ENCODE assay signal across 10 mouse cellular contexts in genomic region chr8:80055777-80056176, GRCm38 (mm10). TPM values are rescaled to one million over a fixed set of nuclear protein-coding genes. Genes with fewer than 3 reads are reported as not detected.
DNase-seq lines count a peak whose midpoint lies in the region; ATAC-seq and TF ChIP-seq lines count a peak whose summit lies in the region.
"Had no signal": no experiment of that assay in that cellular context is flagged by ENCODE, and none has a peak within 500 bp of the region (broad histone marks: within the 10 kb centered on the region; RNA-seq: fewer than 3 reads in every experiment).

No protein-coding gene starts in this region.

- peak overlapping the region; percentile 54 for H3K4me3 ChIP-seq in lung, embryonic 15.5 days
- H3K4me3 ChIP-seq in forebrain, embryonic 13.5 days = peak overlapping the region; percentile 20
- H3K4me3 ChIP-seq in limb, embryonic 15.5 days = peak overlapping the region; percentile 55
- H3K4me3 ChIP-seq in stomach, postnatal 0 days (ENCODE audit: low read depth, low read length) = peak overlapping the region; percentile 51

- H3K9me3 ChIP-seq in lung, embryonic 15.5 days = no peaks in the 10 kb centered on the region
- no peaks in the 10 kb centered on the region for H3K9me3 ChIP-seq in forebrain, embryonic 13.5 days (replicated peaks)
- H3K9me3 ChIP-seq in limb, embryonic 15.5 days = no peaks in the 10 kb centered on the region
- H3K9me3 ChIP-seq in stomach, postnatal 0 days (ENCODE audit: control insufficient read depth, low read length) = no peaks in the 10 kb centered on the region

- H3K27me3 ChIP-seq in lung, embryonic 15.5 days = no peaks in the 10 kb centered on the region
- peaks cover 72% of the 10 kb centered on the region for H3K27me3 ChIP-seq in forebrain, embryonic 13.5 days
- peaks cover 27% of the 10 kb centered on the region for H3K27me3 ChIP-seq in limb, embryonic 15.5 days
- H3K27me3 ChIP-seq in stomach, postnatal 0 days (ENCODE audit: control insufficient read depth, insufficient read depth, low read length) = peaks cover 6% of the 10 kb centered on the region; the same call in 1 of the 2 replicates

- peak overlapping the region; percentile 91 for H3K4me2 ChIP-seq in lung, embryonic 15.5 days
- peak overlapping the region; percentile 98 for H3K4me2 ChIP-seq in forebrain, embryonic 13.5 days
- peak overlapping the region; percentile 89 for H3K4me2 ChIP-seq in limb, embryonic 15.5 days
- H3K4me2 ChIP-seq in stomach, postnatal 0 days (replicated peaks; ENCODE audit: low read depth) = peak overlapping the region; percentile 69

- TF ChIP-seq EP300 in stomach, postnatal 0 days (optimal IDR thresholded peaks at IDR 0.05) = no peak

- peak overlapping the region; percentile 12; the same call in 1 of the 2 replicates for H3K27ac ChIP-seq in lung, embryonic 15.5 days
- no peak overlapping the region for H3K27ac ChIP-seq in forebrain, embryonic 13.5 days
- no peak overlapping the region for H3K27ac ChIP-seq in limb, embryonic 15.5 days
- H3K27ac ChIP-seq in stomach, postnatal 0 days (replicated peaks) = no peak overlapping the region

- DNase-seq in lung, postnatal 10 days = no peak
- no peak for DNase-seq in stomach, postnatal 0 days (ENCODE audit: low spot score)
- no peak for DNase-seq in adrenal gland, postnatal 36 days
- DNase-seq in urinary bladder, postnatal 36 days (ENCODE audit: low spot score in 2 of 2) = no peak
- no peak for DNase-seq in kidney, adult 11 months

- H3K36me3 ChIP-seq in lung, embryonic 15.5 days = no peaks in the 10 kb centered on the region
- H3K36me3 ChIP-seq in forebrain, embryonic 13.5 days (ENCODE audit: poor library complexity, severe bottlenecking) = no peaks in the 10 kb centered on the region
- no peaks in the 10 kb centered on the region for H3K36me3 ChIP-seq in limb, embryonic 15.5 days
- no peaks in the 10 kb centered on the region for H3K36me3 ChIP-seq in stomach, postnatal 0 days (ENCODE audit: control insufficient read depth, insufficient read depth, low read length)

- 9% methylated on average over 10 of the region's 10 CpGs for WGBS in lung, embryonic 15.5 days
- under 1% methylated on average over 10 of the region's 10 CpGs for WGBS in forebrain, embryonic 13.5 days
- 12% methylated on average over 10 of the region's 10 CpGs for WGBS in limb, embryonic 15.5 days
- 22% methylated on average over 10 of the region's 10 CpGs for WGBS in stomach, postnatal 0 days

- no peak for TF ChIP-seq CTCF in stomach, postnatal 0 days (IDR thresholded peaks at IDR 0.05; ENCODE audit: low read depth)

- peaks cover 21% of the 10 kb centered on the region for H3K4me1 ChIP-seq in lung, embryonic 15.5 days
- H3K4me1 ChIP-seq in forebrain, embryonic 13.5 days = peaks cover 38% of the 10 kb centered on the region
- peaks cover 21% of the 10 kb centered on the region for H3K4me1 ChIP-seq in limb, embryonic 15.5 days
- no peaks in the 10 kb centered on the region; the same call in 1 of the 2 replicates for H3K4me1 ChIP-seq in stomach, postnatal 0 days (replicated peaks; ENCODE audit: control insufficient read depth, insufficient read depth)

- H3K9ac ChIP-seq in lung, embryonic 15.5 days = peak overlapping the region; percentile 56; the same call in 1 of the 2 replicates
- peak overlapping the region; percentile 30; the same call in 1 of the 2 replicates for H3K9ac ChIP-seq in forebrain, embryonic 13.5 days
- H3K9ac ChIP-seq in limb, embryonic 15.5 days = no peak overlapping the region
- H3K9ac ChIP-seq in stomach, postnatal 0 days (ENCODE audit: low read length) = 0 out of 2 replicates have a peak overlapping the region, but pooled peaks have one; percentile 4

- no peak for ATAC-seq in lung, embryonic 15.5 days (ENCODE audit: borderline replicate concordance, extremely low read depth, low FRiP score, low TSS enrichment)
- ATAC-seq in forebrain, embryonic 13.5 days = peak; percentile 25
- no peak for ATAC-seq in limb, embryonic 15.5 days (ENCODE audit: insufficient number of reproducible peaks, low FRiP score, low TSS enrichment, low read depth)
- no peak for ATAC-seq in stomach, postnatal 0 days (ENCODE audit: low FRiP score, low TSS enrichment)

RNA-seq across cellular contexts. Expression of gene Hhip, which starts 2.0 kb away (rescaled TPM):
- polyA plus RNA-seq in lung, embryonic 15.5 days (2015; fragmentation: Nextera tagmentation; extraction: Ambion mirVana) = 59.5 and 60.5 TPM in 2 replicates
- 1.2 and 2.0 TPM in 2 replicates for polyA plus RNA-seq in forebrain, embryonic 13.5 days (2015; fragmentation: Nextera tagmentation; extraction: Ambion mirVana)
- polyA plus RNA-seq in limb, embryonic 15.5 days (2015; fragmentation: Nextera tagmentation; extraction: Ambion mirVana) = 13.2 and 13.6 TPM in 2 replicates
- polyA plus RNA-seq in stomach, postnatal 0 days (2015; fragmentation: Nextera tagmentation; extraction: Ambion mirVana) = 8.4 and 10.6 TPM in 2 replicates
- total RNA-seq in adrenal gland, postnatal 36 days (2021) = 1 to 10 TPM; 6.2 to 10.0 TPM
- total RNA-seq: common myeloid progenitor, adult 5-6 weeks; megakaryocyte-erythroid progenitor cell, adult 5-6 weeks had no signal
